Mouse (Mus musculus): Measurements from ENCODE around the gene Sspo.

Sspo gene

DNA sequence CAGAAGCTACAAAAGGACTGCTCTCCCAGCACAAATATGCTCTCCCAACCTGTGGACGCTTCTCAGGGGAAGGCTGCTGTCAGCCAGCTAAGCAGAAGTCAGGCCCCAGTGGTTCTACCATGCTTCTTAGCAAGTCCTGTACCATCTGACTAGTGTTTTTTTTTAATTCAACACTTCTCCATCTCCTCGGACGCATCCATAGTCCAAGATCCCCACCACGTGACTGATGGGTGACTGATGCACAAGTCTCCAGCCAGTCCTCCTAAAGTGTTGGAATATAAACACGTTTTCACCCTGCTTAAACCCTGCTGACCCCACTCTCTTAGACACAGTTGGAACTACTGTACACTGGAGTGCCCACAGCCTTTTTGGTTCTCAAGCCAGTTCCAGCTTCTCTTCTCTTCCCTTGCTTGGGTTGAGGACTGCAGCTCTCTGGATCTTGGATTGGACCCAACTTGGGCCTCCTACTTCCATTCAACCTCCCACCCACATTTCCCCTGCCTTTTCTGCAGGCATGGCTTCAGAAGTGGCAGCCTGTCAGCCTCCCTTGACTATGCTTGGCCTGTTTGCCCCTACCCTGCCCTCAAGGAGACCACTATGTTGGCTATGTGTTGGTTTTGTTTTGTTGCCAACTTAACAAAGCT is 12.2 kb upstream of the Sspo start:
- no peak for DNase-seq (ENCODE audit: low read depth, low spot score)

DNA sequence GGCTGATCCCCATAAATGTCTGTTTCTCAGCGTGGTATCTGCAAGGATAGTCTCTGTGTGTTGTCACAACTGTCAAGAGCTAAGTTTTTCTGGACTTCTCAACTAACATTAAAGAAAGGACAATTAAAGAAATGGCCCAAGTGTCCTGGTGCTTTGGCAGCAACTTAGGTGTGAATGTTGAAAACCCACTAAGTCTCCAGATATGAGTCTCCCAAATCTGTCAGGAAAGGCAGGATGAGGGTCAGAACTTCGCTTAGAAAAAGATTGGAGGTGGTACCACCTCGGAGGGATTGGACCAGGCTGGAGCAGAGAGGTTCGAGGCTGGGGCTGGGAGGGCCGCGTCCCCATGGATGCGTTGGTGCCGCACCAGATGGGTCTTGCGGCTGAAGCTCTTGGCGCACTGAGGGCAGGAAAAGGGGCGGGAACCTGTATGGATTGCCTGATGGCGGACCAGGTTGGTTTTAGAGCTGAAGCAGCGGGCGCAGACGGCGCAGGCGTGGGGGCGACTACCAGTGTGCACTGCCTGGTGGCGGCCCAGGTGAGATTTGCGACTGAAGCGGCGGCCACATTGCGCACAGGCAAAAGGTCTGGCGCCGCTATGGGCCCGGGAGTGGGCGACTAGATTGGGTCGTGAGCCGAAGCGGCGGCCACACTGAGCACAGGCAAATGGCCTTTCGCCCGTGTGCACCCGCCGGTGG is 10.2 kb upstream of the Sspo start:
- DNase-seq (ENCODE audit: low read depth, low spot score), result no peak

DNA sequence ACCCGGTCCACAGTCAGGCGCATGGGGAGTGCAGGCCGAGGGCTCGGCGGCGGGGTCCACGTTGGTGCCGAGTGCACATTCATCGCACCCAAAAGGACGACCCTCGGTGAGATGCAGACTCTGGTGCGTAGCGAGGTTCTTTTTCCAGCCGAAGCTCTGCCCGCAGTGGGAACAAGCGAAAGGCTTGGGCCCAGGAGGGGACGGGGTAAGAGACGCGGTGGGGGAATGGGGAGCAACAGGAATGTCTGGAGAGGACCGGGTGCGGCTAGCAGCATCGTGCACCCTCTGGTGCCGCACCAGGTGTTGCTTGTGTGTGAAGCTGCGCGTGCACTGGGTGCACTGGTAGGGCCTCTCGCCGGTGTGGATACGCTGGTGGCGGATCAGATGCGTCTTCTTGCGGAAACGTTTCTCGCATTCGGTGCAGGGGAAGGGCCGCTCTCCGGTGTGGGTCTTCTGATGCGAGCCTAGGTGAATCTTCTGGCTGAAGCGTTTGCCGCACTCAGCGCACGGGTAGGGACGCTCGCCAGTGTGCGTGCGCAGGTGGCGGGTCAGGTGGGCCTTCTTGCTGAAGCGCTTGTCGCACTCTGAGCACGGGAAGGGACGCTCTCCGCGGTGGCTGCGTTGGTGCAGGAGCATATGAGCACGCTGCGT is 9.4 kb upstream of the Sspo start:
- no peak for DNase-seq (ENCODE audit: low read depth, low spot score)

DNA sequence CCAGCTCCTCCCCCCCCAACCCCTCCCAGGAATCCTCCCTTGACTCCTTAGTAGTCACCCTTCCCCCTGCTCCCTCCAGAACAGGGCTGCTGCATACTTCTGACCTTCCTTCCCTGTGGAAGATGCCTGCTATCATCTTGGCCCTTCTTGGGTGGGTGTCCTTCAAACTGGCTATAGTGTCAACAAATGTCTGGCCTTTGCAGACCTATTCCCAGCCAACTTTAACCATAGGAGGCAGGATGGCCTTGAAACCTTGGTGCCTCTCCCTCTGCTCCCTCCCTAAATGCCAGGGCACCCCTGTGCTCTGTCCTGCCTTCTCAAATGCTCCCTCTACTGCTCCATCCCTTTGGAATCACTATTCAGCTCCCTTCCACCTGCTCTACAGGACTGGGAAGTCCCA is 8.4 kb upstream of the Sspo start:
- DNase-seq (ENCODE audit: low read depth, low spot score), result no peak

DNA sequence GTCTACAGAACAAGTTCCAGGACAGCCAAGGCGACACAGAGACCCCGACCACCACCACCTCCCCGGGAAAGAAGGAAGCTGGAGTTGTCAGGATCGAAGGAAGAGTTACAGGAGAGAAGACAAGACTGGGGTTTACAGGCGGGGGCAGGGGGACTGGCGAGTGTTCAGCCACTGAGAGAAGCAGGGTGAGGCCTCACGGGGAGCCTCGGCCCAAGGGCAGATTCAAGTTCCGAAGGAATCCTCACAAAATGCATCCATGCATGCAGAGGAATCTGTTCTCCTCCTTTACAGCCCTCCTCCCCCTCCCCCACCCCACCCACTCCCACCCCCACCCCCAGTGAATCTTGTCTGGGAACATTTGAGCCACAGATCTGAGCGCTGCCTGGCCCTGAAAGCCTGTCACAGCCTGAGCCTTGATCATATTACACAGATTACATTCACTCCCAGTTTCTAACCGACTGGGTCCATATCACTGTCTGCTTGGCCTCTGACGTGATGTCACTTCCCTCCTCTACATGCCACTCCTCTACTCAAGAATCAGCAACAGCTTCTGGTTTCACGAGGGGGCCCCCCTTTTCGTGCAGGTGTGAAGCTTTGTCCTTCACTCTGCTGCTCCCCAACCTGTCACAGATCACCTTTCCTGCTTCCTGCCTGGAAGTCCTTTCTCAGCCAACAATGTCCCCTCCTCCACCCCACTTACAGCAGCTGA is 7.6 kb upstream of the Sspo start:
- no peak for DNase-seq (ENCODE audit: low read depth, low spot score)

DNA sequence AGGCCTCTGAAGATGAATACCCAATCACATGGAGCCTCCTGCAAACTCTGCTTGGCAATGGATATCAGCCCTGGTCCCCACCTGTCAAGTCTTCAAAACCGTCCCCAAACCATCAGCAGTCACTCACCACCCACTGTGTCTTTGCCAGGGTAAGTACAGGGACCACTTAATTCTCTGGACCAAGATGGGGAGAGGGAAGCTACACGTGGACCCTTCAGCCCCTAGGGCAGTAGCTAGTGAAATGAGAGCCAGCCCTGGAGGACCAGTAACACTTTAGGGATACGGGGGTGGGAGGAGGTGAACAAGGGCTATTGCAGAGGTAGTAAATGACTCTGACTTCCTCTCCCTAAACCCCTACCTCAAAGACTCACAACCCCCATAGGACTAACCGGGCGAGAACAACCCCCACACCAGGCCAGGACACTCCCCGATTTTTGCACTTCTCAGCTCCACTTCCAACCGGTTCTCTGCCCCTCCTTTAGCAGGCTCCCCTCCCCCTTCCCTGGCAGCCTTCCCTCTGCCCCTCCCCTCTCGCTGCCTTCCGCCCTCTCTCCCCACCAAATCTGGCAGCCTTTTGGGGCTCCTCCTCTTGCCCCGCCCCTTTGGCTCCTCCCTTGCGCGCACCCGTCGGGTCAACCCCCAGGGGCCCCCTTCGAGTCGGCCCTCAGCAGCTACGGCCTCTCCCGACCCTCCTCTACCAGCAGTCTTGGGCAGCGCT is 4.3 kb upstream of the Sspo start:
- peak; percentile 89 for DNase-seq (ENCODE audit: low read depth, low spot score)

DNA sequence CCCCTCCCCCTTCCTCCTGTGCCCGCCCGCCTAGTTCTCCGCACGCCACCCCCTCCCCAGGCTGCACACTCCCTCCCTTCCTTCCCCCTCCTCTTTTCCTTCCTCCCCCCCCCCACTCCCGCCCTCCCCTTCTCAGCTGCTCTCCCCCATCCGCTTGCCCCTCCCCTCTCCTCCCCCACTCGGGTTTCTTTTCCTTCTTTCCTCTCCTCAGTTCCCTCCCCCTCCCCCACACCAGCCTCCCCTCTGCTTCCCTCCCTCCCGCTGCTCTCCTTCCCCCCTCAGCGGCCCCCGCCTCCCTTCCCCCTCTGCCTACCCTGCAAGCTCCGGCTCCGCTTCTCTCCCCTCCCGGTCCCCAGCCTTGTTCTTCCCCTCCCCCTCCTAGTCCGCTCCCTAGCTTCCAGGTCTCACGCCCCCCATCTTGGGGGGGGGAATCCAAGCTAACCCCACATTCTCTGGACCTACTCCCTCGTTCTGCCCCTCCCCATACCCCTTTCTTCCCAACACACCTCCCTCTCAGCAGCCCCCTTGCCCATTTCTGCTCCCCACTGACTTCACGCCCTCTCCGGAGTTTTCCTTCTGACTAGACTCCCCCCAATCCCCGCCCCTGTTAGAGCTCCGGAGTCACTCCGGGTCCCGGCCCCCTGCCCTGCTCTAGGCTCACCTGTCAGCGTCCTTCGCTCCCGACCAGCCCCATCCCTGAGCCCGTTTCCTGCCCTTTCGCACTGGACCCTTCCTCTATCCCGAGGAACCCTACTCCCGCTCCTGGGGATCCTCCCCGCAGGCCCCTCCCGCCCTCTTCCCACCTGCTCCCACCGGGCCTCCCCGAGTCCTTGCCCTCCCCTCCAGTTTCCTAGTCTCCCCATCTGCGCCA is 3.5 kb upstream of the Sspo start:
- peak; percentile 81 for DNase-seq (ENCODE audit: low read depth, low spot score)

DNA sequence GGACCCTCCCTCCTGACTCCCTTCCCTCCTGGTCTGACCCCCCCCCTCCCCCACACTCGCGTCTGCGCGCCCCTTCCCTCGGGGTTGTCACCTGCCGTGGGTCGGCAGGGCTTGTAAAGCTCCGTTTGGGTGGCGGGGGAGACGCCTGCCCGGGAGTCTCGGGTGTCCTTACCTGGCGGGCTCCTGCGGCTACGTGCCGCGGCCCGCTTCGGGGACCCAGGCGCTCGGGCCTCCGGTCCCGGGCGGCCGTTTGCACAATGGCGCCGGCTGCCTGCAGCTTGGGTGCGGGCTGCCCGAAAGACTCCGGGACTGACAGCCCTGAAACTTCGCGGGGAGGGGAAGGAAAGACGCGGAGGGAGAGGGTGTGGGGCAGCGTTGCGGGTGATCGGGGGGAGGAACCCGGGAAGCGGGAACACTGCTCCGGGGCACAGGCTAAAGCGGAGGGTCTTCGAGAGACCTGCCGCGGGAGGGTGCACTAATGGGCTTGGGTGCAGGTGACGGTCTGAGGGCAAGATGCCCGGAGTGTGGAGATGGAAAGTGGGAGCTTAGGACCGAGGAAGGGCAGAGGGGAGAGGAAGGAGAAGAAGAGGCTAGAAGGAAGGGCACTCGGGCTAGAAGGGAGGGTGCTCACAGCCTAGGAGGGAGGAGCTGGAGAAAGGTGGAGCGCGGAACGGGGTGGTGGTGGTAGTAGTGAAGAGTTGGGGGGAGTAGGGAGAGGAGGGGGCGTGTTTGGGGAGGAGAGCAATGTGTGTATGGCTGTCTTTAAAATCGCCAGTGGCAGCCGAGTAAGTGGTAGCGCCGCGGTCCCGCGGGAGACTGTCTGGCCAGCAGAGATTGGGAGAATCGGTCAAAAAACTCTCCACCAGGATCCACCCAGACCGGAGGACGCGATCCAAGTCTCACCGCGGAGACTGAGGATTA is 2.6 kb upstream of the Sspo start, which contains the start of gene Zfp467:
Gene Zfp467, minus strand, starts transcription at position 645 of the 921 bp plus-strand sequence.
- DNase-seq (ENCODE audit: low read depth, low spot score), result no peak

DNA sequence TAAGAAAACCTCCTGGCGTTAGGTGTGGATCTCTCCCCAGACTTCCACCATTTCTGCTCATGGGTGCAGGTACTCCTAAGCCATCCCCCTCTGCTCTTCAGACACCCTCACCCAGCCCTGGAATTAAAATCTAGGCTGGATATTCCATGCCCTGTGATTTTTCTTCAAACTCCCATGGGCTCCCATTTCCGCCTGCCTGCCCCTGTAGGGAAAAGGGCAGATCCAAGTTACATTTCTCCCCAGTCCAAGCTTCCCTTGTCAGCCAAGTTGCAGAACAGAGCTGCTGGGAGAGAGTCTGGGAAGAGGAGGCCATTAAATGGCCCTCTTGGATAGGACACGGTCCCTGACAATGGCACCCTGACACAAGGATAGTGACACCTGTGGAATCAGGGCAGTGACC is 1.8 kb upstream of the Sspo start:
- no peak for DNase-seq (ENCODE audit: low read depth, low spot score)

DNA sequence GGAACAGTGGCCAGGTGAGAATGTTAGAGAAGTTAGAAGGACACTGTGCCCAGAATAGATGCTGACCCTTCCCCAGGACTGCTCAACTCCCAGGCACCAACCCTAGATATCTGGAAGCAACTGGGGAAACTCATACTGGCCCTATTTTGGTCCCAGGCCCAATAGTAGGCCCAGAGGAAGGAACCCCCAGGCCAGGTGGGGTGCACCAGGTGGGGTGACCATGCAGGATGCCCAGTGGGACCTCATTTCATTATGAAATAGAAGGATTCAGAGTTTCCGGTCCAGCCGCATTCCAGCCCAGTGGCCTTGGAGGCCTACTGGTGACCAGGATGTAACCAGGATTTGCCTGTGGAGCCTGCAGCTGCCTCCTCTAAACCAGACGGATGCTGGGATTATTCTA is 1.1 kb upstream of the Sspo start:
- DNase-seq (ENCODE audit: low read depth, low spot score), result no peak

DNA sequence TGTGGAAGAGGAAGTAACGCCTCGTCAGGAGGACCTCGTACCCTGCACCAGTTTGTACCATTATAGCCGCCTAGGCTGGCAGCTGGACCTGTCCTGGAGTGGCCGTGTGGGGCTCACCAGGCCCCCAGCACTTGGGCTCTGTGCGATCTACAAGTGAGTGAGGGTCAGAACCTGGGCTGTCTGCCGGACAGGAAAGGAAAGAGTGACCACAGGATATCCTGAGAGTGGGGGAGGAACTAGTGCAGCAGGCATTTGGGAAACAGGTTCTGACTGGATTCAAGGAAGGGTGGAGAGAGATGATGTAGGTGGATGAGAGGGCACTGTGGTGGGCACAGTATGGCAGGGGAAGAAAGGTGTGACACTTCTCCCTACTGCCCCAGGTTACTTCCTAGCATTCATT is 498 bp downstream of the Sspo start:
- no peak for DNase-seq (ENCODE audit: low read depth, low spot score)

DNA sequence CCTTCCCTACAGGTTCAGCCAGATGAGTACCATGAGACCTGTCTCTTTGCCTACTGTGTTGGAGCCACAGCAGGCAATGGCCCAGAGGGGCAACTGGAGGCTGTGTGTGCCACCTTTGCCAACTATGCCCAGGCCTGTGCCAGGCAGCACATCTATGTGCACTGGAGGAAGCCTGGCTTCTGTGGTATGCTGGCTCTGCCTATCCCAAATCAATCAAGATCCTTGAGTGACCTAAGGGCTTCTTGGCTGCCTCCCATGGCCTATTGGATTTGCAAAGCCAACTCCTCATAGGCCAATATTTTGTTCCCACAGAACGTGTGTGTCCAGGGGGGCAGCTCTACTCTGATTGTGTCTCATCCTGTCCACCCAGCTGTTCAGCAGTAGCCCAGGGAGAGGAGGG is 4.1 kb downstream of the Sspo start:
- DNase-seq (ENCODE audit: low read depth, low spot score), result no peak

DNA sequence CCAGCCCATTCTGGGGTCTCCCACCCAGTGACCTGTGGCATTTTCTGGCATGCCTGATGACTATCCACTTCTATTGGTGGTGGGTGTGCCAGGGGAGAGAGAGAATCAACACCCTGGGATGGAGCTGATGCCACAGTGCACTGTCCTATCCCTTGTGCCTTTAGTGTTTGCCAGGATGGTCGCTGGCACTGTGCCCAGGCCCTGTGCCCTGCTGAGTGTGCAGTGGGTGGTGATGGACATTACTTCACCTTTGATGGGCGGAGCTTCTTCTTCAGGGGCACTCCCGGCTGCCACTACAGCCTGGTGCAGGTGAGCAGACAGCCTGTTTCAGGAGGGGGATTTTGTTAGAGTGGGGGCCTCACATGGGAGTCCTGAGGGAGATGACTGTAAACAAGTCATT is 4.7 kb downstream of the Sspo start:
- no peak for DNase-seq (ENCODE audit: low read depth, low spot score)

DNA sequence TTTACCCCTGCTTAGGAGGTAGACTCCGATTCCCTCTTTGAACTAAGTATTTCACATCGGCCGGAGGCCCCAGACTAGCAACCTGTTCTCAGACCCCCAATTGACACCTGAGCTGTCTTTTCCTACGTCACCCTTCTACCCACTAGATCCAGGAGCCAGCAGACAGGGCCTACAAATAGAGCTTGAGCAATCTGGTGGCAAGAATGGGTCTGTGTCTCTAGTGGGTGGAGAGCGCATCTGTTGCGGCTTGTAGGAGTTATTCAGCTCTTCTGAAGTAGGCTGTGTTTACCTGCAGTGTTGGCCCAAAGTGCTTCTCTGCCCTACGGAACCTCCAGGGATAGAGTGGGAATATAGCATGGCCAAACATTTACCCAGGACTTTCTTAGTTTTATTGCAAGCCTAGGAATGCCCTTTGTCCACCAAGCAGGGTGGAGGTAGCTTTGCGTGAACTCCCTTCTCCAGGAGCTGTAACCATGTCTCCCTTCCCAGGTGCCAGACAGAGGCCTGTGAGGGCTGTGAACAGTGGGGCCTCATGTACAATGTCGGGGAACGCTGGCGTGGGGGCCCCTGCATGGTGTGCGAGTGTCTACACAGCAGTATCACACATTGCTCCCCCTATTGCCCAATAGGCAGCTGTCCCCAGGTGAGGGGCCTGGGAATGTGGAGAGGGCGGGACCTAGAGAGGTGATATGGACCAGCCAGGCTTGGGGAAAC is 17.1 kb downstream of the Sspo start:
- DNase-seq (ENCODE audit: low read depth, low spot score), result no peak

DNA sequence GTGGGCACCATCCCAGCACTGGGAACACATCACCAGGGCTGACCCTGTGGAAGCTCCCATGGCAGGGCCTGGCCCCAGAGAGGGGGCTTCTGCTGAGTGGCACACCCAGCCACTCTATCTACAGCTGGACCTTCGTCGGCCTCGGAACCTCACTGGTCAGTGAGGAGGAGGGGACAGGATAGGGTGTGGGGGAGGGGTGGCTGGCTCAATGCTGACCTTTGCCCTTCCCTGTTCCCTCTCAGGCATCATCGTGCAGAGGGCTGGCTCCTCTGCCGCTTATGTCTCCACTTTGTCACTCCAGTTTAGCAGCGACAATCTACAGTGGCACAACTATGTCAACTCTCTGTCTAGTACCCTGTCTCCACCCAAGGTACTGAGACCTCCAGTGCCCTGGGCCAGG is 18.7 kb downstream of the Sspo start:
- DNase-seq (ENCODE audit: low read depth, low spot score), result no peak

DNA sequence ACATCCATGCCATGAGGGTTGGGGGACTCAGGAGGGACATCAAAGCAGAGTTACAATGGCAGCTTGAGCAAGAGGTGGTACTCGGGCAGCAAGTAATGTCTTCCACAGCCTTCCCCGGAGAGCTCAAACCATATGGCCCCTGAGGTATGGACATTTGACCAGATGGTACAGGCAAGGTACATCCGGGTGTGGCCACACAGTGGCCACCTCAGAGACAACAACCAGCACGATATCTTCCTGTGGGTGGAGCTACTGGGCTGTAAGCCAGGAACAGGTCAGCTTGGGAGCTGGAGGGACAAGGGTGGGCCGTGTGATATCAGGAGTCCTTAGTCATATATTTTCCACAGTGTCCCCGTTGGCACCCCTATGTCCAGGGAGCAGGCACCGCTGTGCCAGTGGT is 19.5 kb downstream of the Sspo start:
- DNase-seq (ENCODE audit: low read depth, low spot score), result no peak

DNA sequence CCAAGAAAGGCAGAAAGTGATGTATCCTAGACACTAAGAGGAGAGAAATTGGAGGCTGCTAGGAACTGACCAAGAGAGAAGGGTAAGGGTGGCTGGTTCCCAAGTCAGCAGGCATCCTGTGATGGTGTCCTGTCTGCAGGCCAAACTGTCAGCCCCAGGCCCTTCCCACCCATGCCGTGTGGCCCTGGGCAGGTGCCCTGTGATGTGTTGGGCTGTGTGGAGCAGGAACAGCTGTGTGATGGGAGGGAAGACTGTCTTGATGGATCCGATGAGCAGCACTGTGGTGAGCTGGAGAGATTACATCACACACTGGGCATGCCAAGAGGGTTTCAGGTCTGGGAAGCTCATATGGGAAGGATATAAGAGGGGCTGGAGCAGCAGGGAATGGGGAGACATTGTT is 22.7 kb downstream of the Sspo start:
- no peak for DNase-seq (ENCODE audit: low read depth, low spot score)

DNA sequence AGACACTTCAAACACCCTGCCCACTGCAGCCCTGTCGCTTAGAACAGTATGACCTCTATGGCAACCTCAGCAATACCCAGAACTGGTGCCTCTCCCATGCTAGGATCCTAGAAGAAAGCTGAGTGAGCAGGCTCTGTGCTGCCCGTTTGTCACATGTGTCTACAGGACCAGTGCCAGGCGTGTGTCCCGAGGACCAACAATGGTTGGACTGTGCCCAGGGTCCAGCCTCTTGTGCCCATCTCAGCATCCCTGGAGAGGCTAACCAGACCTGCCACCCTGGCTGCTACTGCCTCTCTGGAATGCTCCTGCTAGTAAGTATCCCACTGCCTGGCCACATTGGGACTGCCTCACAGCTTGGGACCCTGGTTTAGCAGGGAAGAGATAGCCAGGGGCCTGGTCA is 30.4 kb downstream of the Sspo start:
- no peak for DNase-seq (ENCODE audit: low read depth, low spot score)

DNA sequence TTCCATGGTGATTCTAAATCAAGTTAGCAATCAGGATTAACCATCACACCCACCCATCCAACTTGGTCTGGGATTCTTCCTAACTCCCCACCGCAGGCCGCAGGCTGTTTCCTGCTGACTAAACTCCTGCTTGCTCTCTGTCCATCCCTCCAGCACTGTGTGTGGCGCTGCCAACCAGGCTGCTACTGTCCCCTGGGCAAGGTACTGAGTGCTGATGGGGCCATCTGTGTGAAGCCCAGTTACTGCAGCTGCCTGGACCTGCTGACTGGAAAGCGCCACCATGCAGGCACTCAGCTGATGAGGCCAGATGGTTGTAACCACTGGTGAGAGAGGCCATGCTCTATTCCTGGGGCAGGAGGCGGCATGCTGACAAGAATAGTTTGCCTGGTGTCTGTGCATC is 34.5 kb downstream of the Sspo start:
- DNase-seq (ENCODE audit: low read depth, low spot score), result no peak
